Mouse (Mus musculus): Measurements from ENCODE around the gene Adamts6. TPM values are rescaled to one million over a fixed set of nuclear protein-coding genes. Genes with fewer than 3 reads are reported as not detected.

The Adamts6 gene
- total RNA-seq, 2 experiments from 2014 or later = 3.7 to 3.9 TPM

GRCm38 (mm10) chr13:104510766-104511165 is 223.1 kb downstream of the Adamts6 start:
- DNase-seq (ENCODE audit: low spot score in 2 of 2) = no peak

- DNase-seq (ENCODE audit: low spot score in 2 of 2) = no peak
Observed at GRCm38 (mm10) chr13:104515054-104515453, 227.4 kb downstream of the Adamts6 start.

- no peak for DNase-seq (ENCODE audit: low spot score in 2 of 2)
Observed at GRCm38 (mm10) chr13:104516146-104516545, 228.5 kb downstream of the Adamts6 start.

- DNase-seq (ENCODE audit: low spot score in 2 of 2) = no peak
Observed at GRCm38 (mm10) chr13:104516766-104517364, 229.2 kb downstream of the Adamts6 start.

- no peak for DNase-seq (ENCODE audit: low spot score in 2 of 2)
Observed at GRCm38 (mm10) chr13:104517638-104518311, 230.1 kb downstream of the Adamts6 start.

- DNase-seq (ENCODE audit: low spot score in 2 of 2) = peak; percentile 88 to 92
Observed at GRCm38 (mm10) chr13:104518312-104519005, 230.8 kb downstream of the Adamts6 start.

- DNase-seq (ENCODE audit: low spot score in 2 of 2) = peak in 1 of 2 experiments; percentile 14
Observed at GRCm38 (mm10) chr13:104519006-104519695, 231.5 kb downstream of the Adamts6 start.

GRCm38 (mm10) chr13:104519981-104520380 is 232.3 kb downstream of the Adamts6 start:
- no peak for DNase-seq (ENCODE audit: low spot score in 2 of 2)

GRCm38 (mm10) chr13:104520461-104520860 is 232.8 kb downstream of the Adamts6 start:
- no peak for DNase-seq (ENCODE audit: low spot score in 2 of 2)

GRCm38 (mm10) chr13:104521532-104521931 is 233.9 kb downstream of the Adamts6 start:
- DNase-seq (ENCODE audit: low spot score in 2 of 2) = peak in 1 of 2 experiments; percentile 35

GRCm38 (mm10) chr13:104525656-104526055 is 238.0 kb downstream of the Adamts6 start:
- DNase-seq (ENCODE audit: low spot score in 2 of 2) = no peak

- no peak for DNase-seq (ENCODE audit: low spot score in 2 of 2)
Observed at GRCm38 (mm10) chr13:104529238-104529637, 241.6 kb downstream of the Adamts6 start.

GRCm38 (mm10) chr13:104531841-104532240 is 244.2 kb downstream of the Adamts6 start:
- DNase-seq (ENCODE audit: low spot score in 2 of 2) = no peak

GRCm38 (mm10) chr13:104532723-104533122 is 245.1 kb downstream of the Adamts6 start:
- no peak for DNase-seq (ENCODE audit: low spot score in 2 of 2)

- no peak for DNase-seq (ENCODE audit: low spot score in 2 of 2)
Observed at GRCm38 (mm10) chr13:104533806-104534495, 246.3 kb downstream of the Adamts6 start.

GRCm38 (mm10) chr13:104540861-104541398 is 253.3 kb downstream of the Adamts6 start:
- no peak for DNase-seq (ENCODE audit: low spot score in 2 of 2)

GRCm38 (mm10) chr13:104542123-104542758 is 254.6 kb downstream of the Adamts6 start:
- DNase-seq (ENCODE audit: low spot score in 2 of 2) = no peak

GRCm38 (mm10) chr13:104542759-104543141 is 255.1 kb downstream of the Adamts6 start:
- no peak for DNase-seq (ENCODE audit: low spot score in 2 of 2)
